Mouse (Mus musculus) embryonic facial prominence, embryonic 10.5 days (tissue): ENCODE measurements around the gene Xrcc4. TPM values are rescaled to one million over a fixed set of nuclear protein-coding genes. Genes with fewer than 3 reads are reported as not detected.
A peak's percentile ranks its signal among the peaks of the same experiment; 100 is the strongest.

Source experiments
- DNase-seq: peaks from one replicate; pipeline ENCODE4 v3.0.0-alpha.2; 2017; ENCODE audit warnings: low spot score
- H3K27ac ChIP-seq: fragments of 300-500 bp; sonication (generic); replicated peaks from 2 replicates; pipeline ENCODE4 v1.5.1; 2016; ENCODE audit warnings: mild to moderate bottlenecking
- H3K27me3 ChIP-seq: fragments of 300-500 bp; sonication (generic); replicated peaks from 2 replicates; pipeline ENCODE4 v1.6.1; 2016; ENCODE audit warnings: low read depth, mild to moderate bottlenecking; ENCODE audit not compliant: poor library complexity, severe bottlenecking
- H3K36me3 ChIP-seq: fragments of 300-500 bp; sonication (generic); replicated peaks from 2 replicates; pipeline ENCODE4 v1.6.1; 2016; ENCODE audit warnings: mild to moderate bottlenecking, moderate library complexity
- H3K4me1 ChIP-seq: fragments of 300-500 bp; sonication (generic); 2 replicates; pipeline ENCODE4 v1.6.1; 2016
- H3K4me3 ChIP-seq: fragments of 300-500 bp; sonication (generic); 2 replicates; pipeline ENCODE4 v1.5.1; 2016; ENCODE audit warnings: mild to moderate bottlenecking, moderate library complexity
- H3K9me3 ChIP-seq: fragments of 300-500 bp; sonication (generic); 2 replicates; pipeline ENCODE4 v1.6.1; 2016; ENCODE audit warnings: mild to moderate bottlenecking
- WGBS: fragments of 180-500 bp; shearing (Covaris S2); methylation state at CpG from one replicate; pipeline ENCODE4 v1.1.7; 2016; 5-methylcytosine and 5-hydroxymethylcytosine counted together
- polyA plus RNA-seq: library from polyadenylated mRNA; unstranded; fragments of >200 nt; fragmentation: Nextera tagmentation; extraction: Ambion mirVana; gene quantifications from 2 replicates; pipeline ENCODE4 v1.2.1, GENCODE M21; 2016

Gene Xrcc4
- polyA plus RNA-seq, 1 experiment from 2014 or later: 8.5 TPM

DNA sequence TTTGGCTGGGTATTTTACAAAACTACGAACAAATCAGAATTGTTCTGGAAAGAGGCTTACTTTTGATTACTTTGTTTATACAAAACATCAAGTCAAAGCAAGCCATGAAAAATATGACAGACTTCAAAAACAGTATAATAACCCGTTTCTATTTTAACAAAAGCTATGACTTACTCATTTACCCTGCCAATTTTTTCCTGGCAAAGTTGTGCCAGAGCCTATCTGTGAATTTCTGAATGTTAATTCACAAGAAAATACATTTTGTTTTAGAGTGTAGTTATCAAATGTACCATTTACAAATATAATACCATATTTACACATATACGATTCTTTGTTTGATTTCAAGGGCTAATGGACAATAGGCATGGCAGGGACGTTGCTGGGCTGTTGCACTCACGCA is 175.1 kb downstream of the Xrcc4 start:
- Histone ChIP-seq H3K36me3 (no peaks in the 10 kb centered on the region), H3K4me1 (0 out of 2 replicates have a peak, but pooled peaks cover 9% of the 10 kb centered on the region), H3K4me3 (no peak overlapping the region), H3K27me3 (no peaks in the 10 kb centered on the region), H3K27ac (no peak overlapping the region), H3K9me3 (no peaks in the 10 kb centered on the region)
- WGBS: 94% methylated on average over 5 of the region's 5 CpGs
- DNase-seq: no peak

DNA sequence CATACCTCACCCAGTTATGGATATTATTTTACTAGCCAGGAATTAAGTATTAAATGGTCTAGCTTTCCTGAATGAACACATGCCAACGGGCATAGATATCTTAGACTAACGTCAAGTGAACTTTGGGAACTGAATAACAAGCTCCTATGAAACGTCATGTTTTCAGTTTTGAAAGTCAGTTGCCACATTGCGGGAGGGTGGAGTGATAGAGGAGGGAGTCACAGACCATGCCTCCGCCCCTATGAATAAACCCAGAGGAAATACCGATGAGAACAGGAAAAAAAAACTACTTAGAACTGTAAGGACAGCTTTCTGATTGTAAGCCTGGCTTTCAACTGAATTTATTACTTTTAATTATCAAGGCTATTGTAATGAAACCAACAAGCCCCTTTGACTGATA is 175.5 kb downstream of the Xrcc4 start:
- 88% methylated on average over 6 of the region's 6 CpGs for WGBS
- no peaks in the 10 kb centered on the region for H3K36me3 ChIP-seq
- H3K4me1 ChIP-seq: 0 out of 2 replicates have a peak, but pooled peaks cover 9% of the 10 kb centered on the region
- no peak for DNase-seq
- no peak overlapping the region for H3K27ac ChIP-seq
- H3K9me3 ChIP-seq: no peaks in the 10 kb centered on the region
- no peak overlapping the region for H3K4me3 ChIP-seq
- H3K27me3 ChIP-seq: no peaks in the 10 kb centered on the region

DNA sequence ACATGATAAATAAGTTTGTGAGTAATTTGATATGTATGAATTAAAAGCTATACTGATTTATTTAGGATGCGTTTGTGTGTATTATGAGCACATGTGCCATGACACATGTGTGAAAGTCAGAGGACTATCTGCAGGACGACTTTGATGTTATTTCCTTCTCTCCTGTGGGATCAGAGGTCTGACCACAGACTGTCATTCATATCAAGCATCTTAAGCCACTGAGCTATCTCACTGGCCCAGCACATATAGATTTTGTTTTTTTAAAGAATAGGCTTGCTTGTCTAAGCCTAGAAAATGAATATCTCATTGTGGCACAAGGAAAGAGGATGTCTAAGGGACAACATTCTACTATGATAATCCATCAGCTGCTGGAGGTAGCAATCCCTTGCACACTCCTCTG is 183.3 kb downstream of the Xrcc4 start:
- no peak overlapping the region for H3K4me3 ChIP-seq
- no peaks in the 10 kb centered on the region for H3K9me3 ChIP-seq
- no peak overlapping the region for H3K27ac ChIP-seq
- H3K4me1 ChIP-seq: no peaks in the 10 kb centered on the region
- H3K36me3 ChIP-seq: no peaks in the 10 kb centered on the region
- 80% methylated on average over 2 of the region's 2 CpGs for WGBS
- no peak for DNase-seq
- H3K27me3 ChIP-seq: no peaks in the 10 kb centered on the region

DNA sequence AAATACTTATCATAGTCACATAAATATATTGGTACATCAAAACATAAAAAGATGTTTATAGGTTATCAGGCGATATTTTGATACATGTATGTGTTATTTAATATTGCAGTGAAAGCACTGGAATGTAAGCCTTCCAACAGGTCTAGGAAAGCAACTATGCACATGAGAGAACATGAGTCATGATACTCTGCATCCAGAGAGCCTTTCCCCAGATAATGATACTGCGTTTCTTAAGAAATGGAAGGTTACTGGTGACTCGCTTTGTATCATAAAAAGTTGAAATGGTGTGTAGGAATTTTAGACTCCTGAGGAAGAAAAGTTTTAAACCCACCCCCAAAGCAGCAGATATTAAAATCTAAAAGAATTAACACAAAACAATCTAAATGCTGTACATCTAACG is 190.3 kb downstream of the Xrcc4 start:
- Histone ChIP-seq H3K27me3 (no peaks in the 10 kb centered on the region), H3K27ac (no peak overlapping the region), H3K4me1 (no peaks in the 10 kb centered on the region), H3K36me3 (no peaks in the 10 kb centered on the region), H3K9me3 (no peaks in the 10 kb centered on the region), H3K4me3 (no peak overlapping the region)
- no peak for DNase-seq
- WGBS: 91% methylated on average over 4 of the region's 4 CpGs

DNA sequence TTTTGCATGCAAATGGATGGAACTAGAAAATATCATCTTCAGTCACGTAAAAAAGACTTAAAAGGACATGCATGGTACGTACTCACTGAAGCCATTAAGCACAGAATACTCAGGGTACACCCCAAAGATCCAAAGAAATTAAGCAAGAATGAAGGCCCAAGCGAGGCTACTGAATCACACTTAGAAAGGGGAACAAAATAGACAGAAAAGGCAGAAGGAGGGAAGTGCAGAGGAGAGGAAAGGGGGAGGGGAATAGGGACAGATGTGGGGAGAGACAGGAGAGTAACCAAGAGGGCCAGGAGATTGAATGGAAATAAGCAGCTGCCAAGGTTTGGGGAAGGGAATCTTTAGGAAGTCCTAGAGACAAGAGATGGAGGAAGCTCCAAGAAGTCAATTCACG is 197.3 kb downstream of the Xrcc4 start:
- Histone ChIP-seq H3K4me1 (no peaks in the 10 kb centered on the region), H3K36me3 (no peaks in the 10 kb centered on the region), H3K27ac (no peak overlapping the region), H3K27me3 (no peaks in the 10 kb centered on the region), H3K9me3 (no peaks in the 10 kb centered on the region), H3K4me3 (no peak overlapping the region)
- WGBS: 92% methylated on average over 4 of the region's 4 CpGs
- DNase-seq: no peak

DNA sequence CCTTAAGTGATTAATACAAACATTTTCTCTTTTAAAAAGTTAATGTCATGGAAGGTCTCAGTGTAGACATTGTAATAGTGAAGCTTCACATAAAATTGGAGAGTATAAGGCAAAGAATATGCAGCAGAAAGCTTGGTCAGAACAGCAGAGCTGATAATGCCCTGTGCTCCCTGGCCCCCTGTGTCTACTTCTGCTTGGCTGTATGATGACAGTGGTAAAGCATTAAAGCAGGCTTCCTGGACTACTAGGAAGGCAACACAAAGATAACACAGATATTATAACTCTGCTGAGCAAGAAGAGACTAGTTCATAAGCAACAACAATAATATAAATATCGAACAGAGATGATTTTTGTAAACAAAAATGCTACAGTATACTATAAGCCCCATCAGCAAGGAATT is 199.2 kb downstream of the Xrcc4 start:
- Histone ChIP-seq H3K9me3 (no peaks in the 10 kb centered on the region), H3K27me3 (no peaks in the 10 kb centered on the region), H3K4me3 (no peak overlapping the region), H3K4me1 (no peaks in the 10 kb centered on the region), H3K36me3 (no peaks in the 10 kb centered on the region), H3K27ac (no peak overlapping the region)
- DNase-seq: no peak
- 91% methylated on average over 1 of the region's 1 CpGs for WGBS

DNA sequence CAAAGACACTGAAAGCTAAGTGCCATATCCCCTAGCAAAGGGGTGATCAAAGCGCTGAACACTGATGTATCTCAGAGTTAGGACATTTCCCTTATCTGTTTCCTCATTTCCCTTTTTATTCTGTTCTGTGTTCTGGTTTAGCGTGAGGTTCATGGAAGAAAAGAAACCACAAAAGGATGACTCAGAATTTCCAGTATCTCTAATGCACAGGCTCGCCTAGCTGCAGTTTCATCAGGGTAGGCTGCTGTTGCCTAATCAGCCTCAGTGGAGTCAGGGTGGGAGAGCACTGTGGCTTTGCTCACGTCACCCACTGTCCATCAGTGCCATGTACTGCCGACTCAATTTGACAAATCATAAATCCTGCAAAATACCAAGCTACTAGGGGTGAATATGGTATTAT is 200.3 kb downstream of the Xrcc4 start:
- Histone ChIP-seq H3K27me3 (no peaks in the 10 kb centered on the region), H3K27ac (no peak overlapping the region), H3K36me3 (no peaks in the 10 kb centered on the region), H3K4me1 (no peaks in the 10 kb centered on the region), H3K9me3 (no peaks in the 10 kb centered on the region), H3K4me3 (no peak overlapping the region)
- DNase-seq: no peak
- 81% methylated on average over 5 of the region's 5 CpGs for WGBS

DNA sequence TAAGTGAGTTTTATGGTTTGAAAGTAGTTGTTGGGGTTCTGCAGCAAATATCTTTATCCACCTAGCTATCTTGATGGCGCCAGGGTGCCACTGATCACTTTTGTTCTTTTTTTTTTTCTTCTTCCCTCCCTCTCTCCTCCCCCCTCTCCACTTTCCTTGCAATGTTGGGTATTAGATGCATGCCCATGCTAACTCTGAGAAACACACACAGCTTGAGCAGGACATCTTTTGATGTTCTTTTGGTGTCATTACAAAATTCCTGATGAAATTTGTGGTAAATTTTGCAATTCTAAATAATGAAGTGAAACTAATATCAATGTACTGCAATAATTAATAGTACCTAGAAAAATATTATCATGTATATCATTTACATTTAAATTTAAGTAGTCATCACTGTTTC is 205.9 kb downstream of the Xrcc4 start:
- 77% methylated on average over 1 of the region's 1 CpGs for whole genome bisulfite sequencing
- no peaks in the 10 kb centered on the region for H3K27me3 ChIP-seq
- peaks cover 10% of the 10 kb centered on the region for H3K4me1 ChIP-seq
- no peaks in the 10 kb centered on the region for H3K36me3 ChIP-seq
- H3K27ac ChIP-seq: no peak overlapping the region
- H3K9me3 ChIP-seq: no peaks in the 10 kb centered on the region
- no peak overlapping the region for H3K4me3 ChIP-seq
- DNase-seq: no peak

DNA sequence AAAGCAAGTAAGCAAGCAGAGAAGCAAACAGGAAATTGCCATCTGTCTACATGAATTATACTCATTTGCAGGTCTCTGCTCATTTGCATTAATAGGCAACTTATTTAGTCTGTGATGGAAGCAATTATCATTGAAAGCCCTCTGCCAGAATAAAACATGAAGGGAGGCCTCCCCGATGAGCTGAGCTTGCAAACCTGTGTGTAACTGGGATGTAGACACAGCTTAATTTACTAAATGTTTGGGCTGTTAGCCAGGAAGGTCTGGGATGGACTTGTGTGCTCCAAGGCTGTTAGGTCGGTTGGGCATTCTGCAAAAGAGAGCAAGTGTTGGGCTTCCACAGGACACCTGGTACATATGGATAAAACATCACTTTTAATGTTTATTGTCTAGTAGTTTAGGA is 208.1 kb downstream of the Xrcc4 start:
- H3K9me3 ChIP-seq: no peaks in the 10 kb centered on the region
- H3K27ac ChIP-seq: no peak overlapping the region
- no peaks in the 10 kb centered on the region for H3K36me3 ChIP-seq
- peak; percentile 11 for DNase-seq
- peaks cover 10% of the 10 kb centered on the region for H3K4me1 ChIP-seq
- WGBS: 53% methylated on average over 2 of the region's 2 CpGs
- no peaks in the 10 kb centered on the region for H3K27me3 ChIP-seq
- no peak overlapping the region for H3K4me3 ChIP-seq

DNA sequence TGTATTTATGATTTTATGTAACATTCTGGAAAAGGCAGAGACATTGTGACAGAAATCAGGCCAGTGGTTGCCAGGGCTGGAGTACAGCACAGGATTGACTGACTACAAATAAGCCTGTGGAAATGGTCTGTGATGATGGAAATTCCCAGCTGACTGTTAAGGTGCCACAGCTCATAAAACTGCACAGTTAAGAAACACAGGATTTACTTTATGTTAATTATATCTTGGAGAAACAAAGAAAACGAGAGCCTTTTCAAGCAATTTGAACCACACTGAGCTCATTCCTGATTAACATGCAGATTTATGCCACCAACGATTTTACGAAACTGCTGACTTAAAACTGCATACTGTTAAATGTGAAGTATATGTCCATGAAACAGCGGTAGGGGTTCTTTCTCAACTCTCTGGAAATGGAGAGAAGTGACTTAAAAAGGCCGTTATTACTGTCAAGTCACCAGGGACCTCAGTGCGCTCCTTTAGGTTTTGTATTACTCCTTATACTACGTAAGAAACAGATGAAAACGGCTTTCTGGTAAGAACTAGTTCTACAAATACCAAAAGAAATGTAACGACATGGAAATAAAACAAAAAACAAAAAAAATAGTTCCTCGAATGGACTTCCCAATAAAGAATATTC is 210.5 kb downstream of the Xrcc4 start:
- Histone ChIP-seq H3K9me3 (no peaks in the 10 kb centered on the region), H3K27me3 (no peaks in the 10 kb centered on the region), H3K4me3 (no peak overlapping the region), H3K4me1 (peaks cover 10% of the 10 kb centered on the region), H3K27ac (no peak overlapping the region), H3K36me3 (no peaks in the 10 kb centered on the region)
- WGBS: 85% methylated on average over 10 of the region's 10 CpGs
- DNase-seq: no peak

DNA sequence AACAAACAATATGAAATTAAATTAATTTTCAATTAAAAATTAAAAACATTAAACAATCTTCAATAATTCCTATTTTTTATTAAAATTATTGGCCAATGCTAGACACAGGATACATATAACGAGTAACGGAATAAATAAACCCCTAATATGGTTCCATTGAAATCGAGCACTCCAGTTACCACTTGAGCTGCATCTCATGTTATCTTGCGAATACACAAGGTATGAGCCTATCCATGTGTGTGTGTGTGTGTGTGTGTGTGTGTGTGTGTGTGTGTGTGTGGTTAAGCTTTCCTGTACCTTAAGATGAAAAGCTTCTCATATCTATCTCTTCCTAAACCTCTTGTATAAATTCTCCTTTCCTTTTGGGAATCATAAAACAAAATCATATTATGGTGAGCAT is 213.9 kb downstream of the Xrcc4 start:
- Histone ChIP-seq H3K27ac (no peak overlapping the region), H3K9me3 (no peaks in the 10 kb centered on the region), H3K4me1 (0 out of 2 replicates have a peak, but pooled peaks cover 6% of the 10 kb centered on the region), H3K4me3 (no peak overlapping the region), H3K36me3 (no peaks in the 10 kb centered on the region), H3K27me3 (no peaks in the 10 kb centered on the region)
- no peak for DNase-seq
- 97% methylated on average over 4 of the region's 4 CpGs for WGBS

DNA sequence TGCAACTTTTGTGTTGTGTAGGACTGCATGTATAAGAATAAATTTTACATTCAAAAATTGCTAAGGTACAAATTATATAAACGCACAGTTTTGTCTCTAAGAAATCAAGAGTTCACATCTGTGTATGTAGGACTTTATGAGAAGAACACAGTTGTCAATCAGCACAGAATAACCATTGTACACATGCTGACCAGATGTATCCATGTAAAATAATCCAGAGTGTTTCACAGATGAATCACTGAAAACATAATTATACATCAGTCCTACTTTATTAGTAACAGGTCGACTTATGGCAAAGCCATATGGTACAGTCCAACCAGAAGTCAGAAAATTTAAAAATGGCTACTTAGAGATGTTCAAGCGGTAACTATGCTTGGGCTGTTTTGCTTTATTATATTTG is 216.7 kb downstream of the Xrcc4 start:
- Histone ChIP-seq H3K4me3 (no peak overlapping the region), H3K36me3 (no peaks in the 10 kb centered on the region), H3K4me1 (0 out of 2 replicates have a peak, but pooled peaks cover 6% of the 10 kb centered on the region), H3K9me3 (no peaks in the 10 kb centered on the region), H3K27ac (no peak overlapping the region), H3K27me3 (no peaks in the 10 kb centered on the region)
- no peak for DNase-seq
- WGBS: 65% methylated on average over 3 of the region's 3 CpGs

DNA sequence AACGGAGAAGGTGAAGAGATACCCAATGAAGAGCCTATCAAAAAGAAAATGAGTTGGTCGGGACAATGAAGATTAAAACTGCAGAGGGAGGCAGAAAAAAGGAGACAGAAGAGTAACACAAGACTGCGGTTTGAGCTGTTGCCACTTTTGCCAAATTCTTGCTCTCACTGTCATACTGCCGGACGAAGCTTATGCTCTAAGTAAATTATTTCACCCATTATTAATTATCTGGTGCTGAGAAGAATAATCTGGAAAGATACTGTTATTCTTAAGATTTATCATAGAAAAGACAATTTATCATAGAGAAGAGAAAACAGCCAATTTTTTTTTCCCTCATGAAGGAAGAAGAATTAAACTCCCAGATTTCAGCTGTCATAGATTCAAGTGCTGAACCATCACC is 235.3 kb downstream of the Xrcc4 start:
- no peak for DNase-seq
- Histone ChIP-seq H3K4me3 (no peak overlapping the region), H3K27ac (no peak overlapping the region), H3K9me3 (no peaks in the 10 kb centered on the region), H3K4me1 (no peaks in the 10 kb centered on the region), H3K36me3 (no peaks in the 10 kb centered on the region), H3K27me3 (no peaks in the 10 kb centered on the region)
- whole genome bisulfite sequencing: 88% methylated on average over 5 of the region's 5 CpGs

DNA sequence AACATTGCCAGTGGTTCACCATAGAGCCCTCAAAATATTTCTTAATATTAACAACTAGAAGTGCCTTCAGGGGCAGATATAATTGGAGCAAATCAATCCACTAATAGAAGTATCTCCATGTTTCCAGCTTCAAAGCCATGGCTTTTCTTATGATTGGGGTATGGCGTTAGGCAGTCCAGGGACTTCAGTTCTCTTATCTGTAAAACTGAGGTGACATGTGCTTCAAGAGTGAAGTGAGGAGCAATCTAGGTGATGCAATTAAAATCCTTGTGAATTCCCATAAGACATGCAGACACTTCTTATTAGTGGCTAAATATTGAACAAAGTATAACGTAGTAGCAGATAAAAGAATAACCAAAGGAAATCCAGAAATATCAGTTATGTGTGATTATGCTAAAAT is 238.7 kb downstream of the Xrcc4 start:
- no peak overlapping the region for H3K27ac ChIP-seq
- no peaks in the 10 kb centered on the region for H3K4me1 ChIP-seq
- no peaks in the 10 kb centered on the region for H3K36me3 ChIP-seq
- WGBS: 88% methylated on average over 2 of the region's 2 CpGs
- DNase-seq: no peak
- H3K9me3 ChIP-seq: no peaks in the 10 kb centered on the region
- no peaks in the 10 kb centered on the region for H3K27me3 ChIP-seq
- H3K4me3 ChIP-seq: no peak overlapping the region
